Mouse (Mus musculus) forebrain, embryonic 12.5 days (tissue): ENCODE measurements around the gene Ccdc13. TPM values are rescaled to one million over a fixed set of nuclear protein-coding genes. Genes with fewer than 3 reads are reported as not detected.

Experiments used
- ATAC-seq: fragments of 200-750 bp; cut with Nextera tagmentation; 2 replicates; pipeline ENCODE4 v1.8.0; 2017; ENCODE audit warnings: moderate TSS enrichment; ENCODE audit not compliant: low FRiP score
- H3K27ac ChIP-seq: fragments of 300-500 bp; sonication (generic); 2 replicates; pipeline ENCODE4 v1.5.1; 2016; ENCODE audit warnings: mild to moderate bottlenecking
- H3K27me3 ChIP-seq: fragments of 300-500 bp; sonication (generic); 2 replicates; pipeline ENCODE4 v1.6.1; 2016; ENCODE audit warnings: mild to moderate bottlenecking
- H3K36me3 ChIP-seq: fragments of 300-500 bp; sonication (generic); replicated peaks from 2 replicates; pipeline ENCODE4 v1.6.1; 2016; ENCODE audit warnings: mild to moderate bottlenecking
- H3K4me1 ChIP-seq: fragments of 300-500 bp; sonication (generic); 2 replicates; pipeline ENCODE4 v1.6.1; 2016
- H3K4me2 ChIP-seq: fragments of 300-500 bp; sonication (generic); 2 replicates; pipeline ENCODE4 v1.6.1; 2016; ENCODE audit warnings: mild to moderate bottlenecking, moderate library complexity
- H3K4me3 ChIP-seq: fragments of 300-500 bp; sonication (generic); replicated peaks from 2 replicates; pipeline ENCODE4 v1.5.1; 2016; ENCODE audit warnings: mild to moderate bottlenecking
- H3K9ac ChIP-seq: fragments of 300-500 bp; sonication (generic); 2 replicates; pipeline ENCODE4 v1.6.1; 2016; ENCODE audit warnings: mild to moderate bottlenecking
- H3K9me3 ChIP-seq: fragments of 300-500 bp; sonication (generic); 2 replicates; pipeline ENCODE4 v1.6.1; 2016
- WGBS: fragments of 180-500 bp; shearing (Covaris S2); methylation state at CpG from one replicate; pipeline ENCODE4 v1.1.7; 2016; 5-methylcytosine and 5-hydroxymethylcytosine counted together
- polyA plus RNA-seq: library from polyadenylated mRNA; unstranded; fragments of >200 nt; fragmentation: Nextera tagmentation; extraction: Ambion mirVana; gene quantifications from 2 replicates; pipeline ENCODE4 v1.2.1, GENCODE M21; 2016

Gene Ccdc13
- polyA plus RNA-seq, 1 experiment from 2014 or later, result 3.1 TPM

DNA sequence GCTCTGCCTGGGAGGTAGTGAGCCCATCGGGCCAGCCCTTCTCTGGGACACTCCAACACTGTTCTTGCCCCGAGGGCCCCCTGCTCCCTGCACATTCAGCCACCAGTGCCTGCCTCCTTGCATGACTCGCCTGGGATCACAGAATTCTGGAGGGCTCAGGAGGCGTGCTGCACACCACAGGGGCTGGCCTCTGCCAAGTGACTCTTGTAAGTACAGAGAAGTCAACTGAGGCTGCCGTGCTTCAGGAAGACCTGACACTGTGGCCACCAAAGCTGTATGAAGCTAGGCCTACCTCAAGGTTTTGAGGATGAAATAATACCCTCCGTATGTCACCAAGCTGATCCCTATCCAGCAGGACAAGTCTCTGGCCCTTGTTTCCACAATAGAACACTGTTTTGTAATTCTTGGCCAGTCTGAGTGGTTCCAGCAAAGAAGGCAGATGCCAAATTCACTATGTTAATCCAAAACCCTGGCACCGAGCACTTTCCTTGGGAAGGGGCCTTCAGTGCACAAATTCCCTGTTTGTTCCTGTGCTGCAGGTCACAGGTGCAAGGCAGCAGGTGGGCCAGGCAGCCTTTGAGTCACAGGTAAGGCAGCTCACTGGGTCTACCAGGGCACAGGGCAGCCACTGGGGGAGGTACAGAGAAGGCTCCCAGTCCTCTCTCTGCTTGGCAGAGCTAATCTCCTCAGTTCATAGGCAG is 19.3 kb downstream of the Ccdc13 start:
- H3K27ac ChIP-seq, result no peak overlapping the region
- H3K4me1 ChIP-seq, result peaks cover 5% of the 10 kb centered on the region; the same call in 1 of the 2 replicates
- H3K36me3 ChIP-seq, result no peaks in the 10 kb centered on the region
- 0 out of 2 replicates have a peak, but pooled peaks cover 3% of the 10 kb centered on the region for H3K27me3 ChIP-seq
- H3K4me3 ChIP-seq, result no peak overlapping the region
- H3K4me2 ChIP-seq, result no peak overlapping the region
- no peak for ATAC-seq
- WGBS, result 67% methylated on average over 7 of the region's 7 CpGs
- H3K9me3 ChIP-seq, result no peaks in the 10 kb centered on the region
- no peak overlapping the region for H3K9ac ChIP-seq

DNA sequence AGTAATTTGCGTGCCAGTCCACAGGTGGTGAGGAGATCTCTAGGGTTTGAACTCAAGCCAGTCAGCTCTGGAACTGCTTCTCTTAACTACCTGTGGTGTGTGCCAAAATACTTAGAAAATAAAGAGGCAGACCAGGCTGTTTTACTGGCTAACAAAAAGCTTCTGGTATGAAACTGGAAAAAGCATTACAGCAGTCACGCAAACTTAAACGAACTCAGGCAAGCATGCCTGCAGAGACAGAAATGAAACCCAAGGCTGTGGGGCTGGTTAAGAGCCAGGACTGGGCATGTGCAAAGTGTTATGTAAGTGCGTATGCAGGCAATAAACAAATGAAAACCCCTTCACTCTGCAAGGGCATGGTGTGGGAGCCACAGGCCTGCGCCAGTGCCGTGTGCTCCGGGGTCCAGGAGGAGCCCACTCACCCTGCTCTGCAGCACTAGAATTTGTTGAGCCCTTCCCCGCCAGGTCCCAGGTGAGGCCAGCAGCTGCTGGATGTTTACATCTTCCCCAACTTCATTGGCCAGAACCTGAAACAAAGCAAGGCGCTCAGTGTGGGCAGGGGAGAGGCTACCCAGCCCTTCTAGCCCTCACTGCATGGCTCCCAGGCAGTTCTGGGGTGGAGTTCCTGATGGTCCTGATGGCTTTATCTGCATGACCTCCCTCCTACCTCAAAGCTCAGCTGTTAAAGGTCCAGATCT is 20.0 kb downstream of the Ccdc13 start:
- Histone ChIP-seq H3K36me3 (no peaks in the 10 kb centered on the region), H3K4me3 (no peak overlapping the region), H3K4me2 (no peak overlapping the region), H3K9me3 (no peaks in the 10 kb centered on the region), H3K9ac (no peak overlapping the region), H3K4me1 (peaks cover 5% of the 10 kb centered on the region; the same call in 1 of the 2 replicates), H3K27me3 (0 out of 2 replicates have a peak, but pooled peaks cover 3% of the 10 kb centered on the region), H3K27ac (no peak overlapping the region)
- no peak for ATAC-seq
- 85% methylated on average over 9 of the region's 9 CpGs for WGBS

DNA sequence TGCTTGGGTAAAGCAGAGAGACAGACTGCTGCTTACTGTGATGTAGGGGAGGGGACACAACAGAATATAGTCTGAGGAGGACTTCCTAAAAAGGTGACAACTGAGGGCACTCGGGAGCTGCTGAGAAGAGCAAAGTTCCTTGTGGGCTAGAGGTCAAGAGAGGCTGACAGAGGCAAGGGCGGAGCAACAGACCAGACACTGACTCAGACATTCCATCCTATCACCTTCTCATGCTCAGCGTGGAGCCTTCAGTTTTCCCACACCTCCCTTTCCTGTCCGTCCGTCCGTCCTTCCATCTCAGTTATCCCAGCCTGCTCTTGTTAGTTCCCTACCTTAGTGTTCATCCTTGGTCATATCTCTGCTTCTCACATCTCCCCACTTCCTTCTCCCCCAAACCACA is 24.1 kb downstream of the Ccdc13 start:
- no peak overlapping the region for H3K4me2 ChIP-seq
- H3K36me3 ChIP-seq, result no peaks in the 10 kb centered on the region
- no peak for ATAC-seq
- no peak overlapping the region for H3K4me3 ChIP-seq
- no peak overlapping the region for H3K27ac ChIP-seq
- H3K27me3 ChIP-seq, result 0 out of 2 replicates have a peak, but pooled peaks cover under 1% of the 10 kb centered on the region
- peaks cover 11% of the 10 kb centered on the region for H3K4me1 ChIP-seq
- no peaks in the 10 kb centered on the region for H3K9me3 ChIP-seq
- no peak overlapping the region for H3K9ac ChIP-seq
- 78% methylated on average over 6 of the region's 6 CpGs for WGBS

DNA sequence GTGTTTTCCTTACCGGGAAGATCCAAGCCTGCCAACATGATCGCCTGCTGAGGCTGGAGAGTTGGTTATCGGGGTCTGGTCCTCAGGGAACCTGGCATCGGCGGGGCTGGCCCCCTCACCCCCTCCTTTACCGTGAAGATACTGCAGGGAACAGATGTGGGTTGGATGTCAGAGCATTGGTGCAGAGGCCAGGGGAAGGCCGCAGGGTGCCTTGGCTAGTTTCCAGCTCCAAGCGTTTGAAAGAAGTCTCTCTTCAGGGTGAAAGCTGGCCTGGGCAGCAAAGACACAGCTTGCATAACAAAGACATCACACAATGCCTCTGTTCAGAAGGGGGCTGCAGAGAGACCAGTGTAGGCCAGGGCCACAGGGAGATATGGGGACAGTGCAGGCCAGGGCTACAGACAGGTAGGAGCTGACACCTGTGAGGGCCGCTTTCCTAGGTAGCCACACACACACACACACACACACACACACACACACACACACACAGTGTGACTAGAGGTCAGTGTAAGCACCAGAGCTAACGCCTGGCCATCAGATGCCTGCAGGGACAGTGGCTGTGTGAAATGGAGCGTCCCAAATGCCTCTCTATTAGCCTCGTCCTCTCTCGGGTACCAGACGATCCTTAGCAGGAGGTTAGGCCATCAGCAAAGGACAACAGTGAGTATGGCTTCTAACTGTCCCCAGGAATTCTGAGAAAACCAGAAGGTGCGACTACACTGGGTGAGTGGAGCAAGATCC is 29.0 kb downstream of the Ccdc13 start:
- WGBS, result 13% methylated on average over 15 of the region's 15 CpGs
- peak overlapping the region; percentile 70 for H3K27ac ChIP-seq
- ATAC-seq, result peak; percentile 59
- H3K4me2 ChIP-seq, result peak overlapping the region; percentile 19; the same call in 1 of the 2 replicates
- H3K36me3 ChIP-seq, result no peaks in the 10 kb centered on the region
- H3K27me3 ChIP-seq, result no peaks in the 10 kb centered on the region
- H3K9ac ChIP-seq, result peak overlapping the region; percentile 38; the same call in 1 of the 2 replicates
- peaks cover 30% of the 10 kb centered on the region for H3K4me1 ChIP-seq
- H3K9me3 ChIP-seq, result no peaks in the 10 kb centered on the region
- H3K4me3 ChIP-seq, result no peak overlapping the region

DNA sequence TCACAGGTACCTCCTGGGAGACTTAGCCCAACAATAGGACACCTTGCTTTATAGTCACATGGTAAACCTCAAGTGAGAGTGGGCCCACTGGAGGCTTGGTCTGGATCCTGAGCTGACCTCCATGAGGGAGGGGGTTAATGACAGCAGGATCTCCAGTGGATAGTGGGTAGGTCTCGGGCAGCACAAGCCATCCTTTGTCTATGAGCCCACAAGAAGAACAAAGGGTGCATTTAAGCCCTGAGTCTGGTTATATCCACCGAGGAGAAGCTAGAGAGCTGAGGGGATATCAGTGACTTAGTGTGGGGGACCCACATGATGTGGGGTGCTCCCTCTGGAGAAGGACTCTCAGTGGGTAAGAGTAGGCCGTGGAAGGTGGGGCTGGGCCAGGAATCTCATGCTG is 30.8 kb downstream of the Ccdc13 start:
- H3K27ac ChIP-seq, result no peak overlapping the region
- 41% methylated on average over 3 of the region's 3 CpGs for WGBS

DNA sequence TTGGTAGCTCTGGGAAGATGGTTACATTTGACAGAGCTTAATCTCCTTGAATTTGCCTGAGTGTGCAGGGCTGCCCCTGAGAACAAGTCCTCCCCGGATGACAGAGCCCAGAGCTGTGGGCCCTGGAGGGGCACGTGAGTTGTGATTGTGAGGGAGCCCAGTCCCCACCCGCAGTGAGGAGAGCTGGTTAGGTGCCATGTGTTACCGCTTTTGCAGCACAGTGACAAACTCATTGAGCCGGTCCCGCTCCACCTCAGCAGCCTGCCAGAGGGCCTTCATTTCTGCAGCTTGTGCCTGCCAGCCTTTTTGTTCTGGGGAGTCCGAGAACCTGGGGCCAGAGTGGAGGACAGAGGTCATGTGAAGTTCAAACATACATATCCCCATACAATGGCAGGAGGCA is 31.3 kb downstream of the Ccdc13 start:
- Histone ChIP-seq H3K4me2 (no peak overlapping the region), H3K9ac (no peak overlapping the region), H3K27ac (no peak overlapping the region), H3K4me1 (peaks cover 30% of the 10 kb centered on the region), H3K36me3 (no peaks in the 10 kb centered on the region), H3K9me3 (no peaks in the 10 kb centered on the region), H3K27me3 (no peaks in the 10 kb centered on the region), H3K4me3 (no peak overlapping the region)
- no peak for ATAC-seq
- WGBS, result 62% methylated on average over 7 of the region's 7 CpGs

More for the DNA sequence above, 30.8 kb downstream of the Ccdc13 start:
- H3K4me1 ChIP-seq, result peaks cover 30% of the 10 kb centered on the region
- no peak for ATAC-seq
- H3K9me3 ChIP-seq, result no peaks in the 10 kb centered on the region
- no peak overlapping the region for H3K4me3 ChIP-seq
- no peaks in the 10 kb centered on the region for H3K36me3 ChIP-seq
- H3K9ac ChIP-seq, result no peak overlapping the region
- no peaks in the 10 kb centered on the region for H3K27me3 ChIP-seq
- H3K4me2 ChIP-seq, result no peak overlapping the region

DNA sequence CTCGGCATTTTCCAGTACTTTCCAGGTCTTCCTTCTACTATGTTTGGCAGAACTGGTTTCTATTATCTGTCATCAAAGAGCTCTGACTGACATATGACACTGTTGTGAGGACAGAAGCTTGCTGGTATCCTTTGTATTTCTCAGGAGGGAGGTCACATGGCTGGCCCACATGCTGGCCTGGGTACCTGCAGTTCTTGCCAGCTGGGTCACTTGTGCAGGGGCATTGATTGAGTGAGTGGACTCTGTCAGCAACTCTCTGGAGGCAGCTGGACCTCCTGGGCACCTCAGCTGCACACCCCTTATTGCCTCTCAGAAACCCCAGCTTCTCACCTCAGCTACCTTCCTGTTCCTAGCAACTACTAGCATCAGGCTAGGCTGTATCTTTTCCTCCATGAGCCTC is 31.7 kb downstream of the Ccdc13 start:
- no peak overlapping the region for H3K27ac ChIP-seq
- ATAC-seq, result no peak
- no peaks in the 10 kb centered on the region for H3K27me3 ChIP-seq
- peaks cover 30% of the 10 kb centered on the region for H3K4me1 ChIP-seq
- no peak overlapping the region for H3K4me3 ChIP-seq
- no peak overlapping the region for H3K4me2 ChIP-seq
- no peak overlapping the region for H3K9ac ChIP-seq
- H3K36me3 ChIP-seq, result no peaks in the 10 kb centered on the region
- 55% methylated on average over 1 of the region's 1 CpGs for WGBS
- no peaks in the 10 kb centered on the region for H3K9me3 ChIP-seq

DNA sequence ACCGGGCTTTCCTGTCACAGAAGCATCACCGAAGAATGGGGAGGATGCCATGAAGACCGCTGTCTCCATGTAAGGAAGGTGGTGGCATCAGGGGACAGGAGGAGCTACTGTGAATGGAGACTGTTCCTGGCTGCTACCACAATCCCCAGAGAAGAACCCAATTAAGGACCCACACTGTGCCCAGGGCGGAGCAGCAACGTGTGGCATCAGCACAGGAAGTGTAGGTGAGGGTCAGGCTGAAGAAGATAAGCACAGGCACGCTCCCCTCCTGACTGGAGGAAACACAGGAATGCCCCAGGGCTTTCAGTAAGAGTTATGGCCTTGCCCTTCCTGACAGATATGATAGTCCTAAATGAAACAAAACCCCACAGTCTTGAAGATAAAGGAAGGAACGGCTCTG is 36.5 kb downstream of the Ccdc13 start:
- no peak overlapping the region for H3K4me3 ChIP-seq
- H3K4me2 ChIP-seq, result no peak overlapping the region
- no peaks in the 10 kb centered on the region for H3K9me3 ChIP-seq
- no peaks in the 10 kb centered on the region for H3K36me3 ChIP-seq
- 88% methylated on average over 7 of the region's 7 CpGs for WGBS
- peaks cover 3% of the 10 kb centered on the region; the same call in 1 of the 2 replicates for H3K27me3 ChIP-seq
- no peak overlapping the region for H3K27ac ChIP-seq
- peaks cover 7% of the 10 kb centered on the region; the same call in 1 of the 2 replicates for H3K4me1 ChIP-seq
- no peak for ATAC-seq
- no peak overlapping the region for H3K9ac ChIP-seq

DNA sequence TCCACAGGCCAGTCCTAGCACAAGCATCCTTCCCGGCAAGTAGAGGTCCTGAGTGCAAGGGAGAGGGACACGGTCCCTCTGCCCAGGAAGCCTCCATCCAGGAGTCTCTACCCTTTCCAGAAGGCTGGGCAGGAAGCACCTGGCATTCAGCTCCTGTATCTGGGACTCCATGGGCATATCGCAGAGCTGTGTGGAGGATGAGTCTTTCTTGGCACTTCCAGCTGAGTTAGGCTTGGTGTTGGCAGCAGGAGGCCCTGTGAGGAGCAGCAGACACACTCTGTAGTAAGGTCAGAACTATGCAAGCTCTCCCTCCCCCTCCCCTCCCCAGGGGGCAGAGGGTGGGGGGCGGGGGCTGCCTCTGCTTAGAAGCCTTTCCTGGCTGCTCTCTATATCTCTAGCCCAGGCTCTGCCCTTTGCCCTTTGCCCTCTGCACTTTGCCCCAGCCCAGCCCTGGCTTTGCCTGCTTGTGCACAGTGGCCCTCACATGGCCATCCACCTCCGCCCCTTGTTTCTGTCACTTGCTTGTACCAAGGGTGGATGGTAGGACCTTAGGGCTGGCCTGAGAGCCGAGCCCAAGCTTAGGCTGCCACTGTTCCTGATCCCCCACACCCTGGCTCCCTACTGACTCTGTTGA is 40.3 kb downstream of the Ccdc13 start:
- Histone ChIP-seq H3K36me3 (no peaks in the 10 kb centered on the region), H3K27me3 (peaks cover 14% of the 10 kb centered on the region; the same call in 1 of the 2 replicates), H3K4me2 (no peak overlapping the region), H3K4me3 (no peak overlapping the region), H3K27ac (no peak overlapping the region), H3K4me1 (peaks cover 7% of the 10 kb centered on the region; the same call in 1 of the 2 replicates), H3K9ac (no peak overlapping the region), H3K9me3 (no peaks in the 10 kb centered on the region)
- 43% methylated on average over 6 of the region's 6 CpGs for WGBS
- no peak for ATAC-seq

DNA sequence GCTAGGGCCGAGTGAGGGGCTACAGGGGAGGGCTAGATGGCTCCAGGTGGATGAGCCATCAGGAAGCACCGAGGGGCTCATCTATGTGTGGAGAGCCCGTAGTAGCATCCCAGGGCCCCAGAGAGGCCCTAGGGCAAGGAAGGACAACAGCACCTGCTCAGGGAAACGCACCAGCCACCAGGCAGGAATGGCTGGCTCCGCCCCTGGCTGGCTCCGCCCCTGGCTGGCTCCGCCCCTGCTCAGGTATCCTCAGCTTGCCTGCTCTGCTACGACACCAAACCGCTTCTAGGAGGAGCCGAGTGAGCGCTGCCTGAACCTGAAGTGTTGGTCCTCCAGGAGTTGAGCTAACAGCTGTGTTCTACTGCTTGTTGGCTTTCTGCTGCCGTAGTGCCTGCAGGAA is 41.5 kb downstream of the Ccdc13 start:
- Histone ChIP-seq H3K4me3 (no peak overlapping the region), H3K4me2 (no peak overlapping the region), H3K27me3 (peaks cover 14% of the 10 kb centered on the region; the same call in 1 of the 2 replicates), H3K4me1 (peaks cover 7% of the 10 kb centered on the region; the same call in 1 of the 2 replicates), H3K9ac (no peak overlapping the region), H3K36me3 (no peaks in the 10 kb centered on the region), H3K9me3 (no peaks in the 10 kb centered on the region), H3K27ac (no peak overlapping the region)
- WGBS, result 11% methylated on average over 12 of the region's 12 CpGs
- ATAC-seq, result no peak

DNA sequence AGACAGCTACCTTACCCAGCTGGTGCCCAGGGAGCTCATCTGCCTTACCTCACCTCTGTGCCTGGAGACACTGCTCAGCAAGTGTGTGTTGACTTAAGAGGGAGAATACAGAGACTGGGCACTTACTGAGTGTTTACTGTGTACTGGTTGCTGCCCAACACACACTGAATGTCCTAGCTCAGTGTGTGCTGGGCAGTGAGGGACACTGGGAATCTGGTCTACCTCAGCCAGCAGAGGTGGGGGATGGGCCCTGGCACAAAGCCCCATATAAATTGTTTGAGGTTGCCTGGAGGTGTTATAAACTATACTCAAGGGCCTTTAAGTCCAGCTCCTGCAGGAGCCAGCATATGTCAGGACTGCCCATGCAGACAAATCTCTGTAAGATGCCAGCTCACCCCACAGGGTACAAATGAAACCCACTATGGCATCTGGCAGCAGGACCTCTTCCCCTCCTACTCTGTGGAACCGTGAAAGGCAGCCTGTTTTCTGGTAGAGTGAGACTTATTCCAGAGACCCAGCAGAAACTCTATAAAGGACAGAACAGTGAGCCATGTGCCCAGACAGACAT is 44.2 kb downstream of the Ccdc13 start:
- Histone ChIP-seq H3K4me1 (no peaks in the 10 kb centered on the region; the same call in 1 of the 2 replicates), H3K36me3 (no peaks in the 10 kb centered on the region), H3K27ac (no peak overlapping the region), H3K4me3 (no peak overlapping the region), H3K27me3 (peaks cover 22% of the 10 kb centered on the region; the same call in 1 of the 2 replicates), H3K9me3 (no peaks in the 10 kb centered on the region), H3K4me2 (no peak overlapping the region), H3K9ac (no peak overlapping the region)
- ATAC-seq, result no peak
- 57% methylated on average over 1 of the region's 1 CpGs for WGBS
